Mouse (Mus musculus) adrenal gland, adult 2 months (tissue): ENCODE measurements around the gene Hoxc6. TPM values are rescaled to one million over a fixed set of nuclear protein-coding genes. Genes with fewer than 3 reads are reported as not detected.

ENCODE experiments used
- DNase-seq: peaks from one replicate; pipeline ENCODE4 v3.0.0; 2021
- microRNA-seq, 2 experiments: library from miRNA; unstranded; fragments of <30 nt; microRNA quantifications; one replicate each; pipeline ENCODE4 v1.2.0; 2021
- polyA plus RNA-seq: library from polyadenylated mRNA; depleted of rRNA; stranded (reverse); fragments of >200 nt; gene quantifications from 2 replicates; pipeline ENCODE4 v1.2.3, GENCODE M21; 2012; rRNA removed
- total RNA-seq, 2 experiments: library from RNA; stranded (reverse); gene quantifications; 2 replicates each; pipeline ENCODE4 v1.2.3; 2021

Hoxc6 gene
- total and polyA plus RNA-seq, 3 experiments = 52.2 to 60.3 (median 58.1) TPM

GRCm38 (mm10) chr15:103037579-103037978, 39.5 kb downstream of the Hoxc6 start:
- DNase-seq = no peak

- no peak for DNase-seq
Observed at GRCm38 (mm10) chr15:103038701-103039480, 40.8 kb downstream of the Hoxc6 start.

- DNase-seq = no peak
Observed at GRCm38 (mm10) chr15:103039609-103040008, 41.6 kb downstream of the Hoxc6 start.

GRCm38 (mm10) chr15:103040601-103041000, 42.5 kb downstream of the Hoxc6 start:
- DNase-seq = no peak

GRCm38 (mm10) chr15:103041613-103042012, 43.6 kb downstream of the Hoxc6 start:
- DNase-seq = no peak

- no peak for DNase-seq
Observed at GRCm38 (mm10) chr15:103042209-103042608, 44.2 kb downstream of the Hoxc6 start.

GRCm38 (mm10) chr15:103051670-103052069, 53.6 kb downstream of the Hoxc6 start:
- DNase-seq = no peak

- no peak for DNase-seq
Observed at GRCm38 (mm10) chr15:103053210-103053609, 55.2 kb downstream of the Hoxc6 start.

GRCm38 (mm10) chr15:103056396-103056795, 58.3 kb downstream of the Hoxc6 start:
- DNase-seq = no peak

- peak; percentile 12 for DNase-seq
Observed at GRCm38 (mm10) chr15:103058715-103059114, 60.7 kb downstream of the Hoxc6 start.

GRCm38 (mm10) chr15:103059393-103059992, 61.4 kb downstream of the Hoxc6 start:
- DNase-seq = peak; percentile 39

- no peak for DNase-seq
Observed at GRCm38 (mm10) chr15:103060021-103060340, 61.9 kb downstream of the Hoxc6 start.

- DNase-seq = peak; percentile 57
Observed at GRCm38 (mm10) chr15:103060341-103061130, 62.5 kb downstream of the Hoxc6 start.

GRCm38 (mm10) chr15:103061131-103061825, 63.2 kb downstream of the Hoxc6 start:
- DNase-seq = peak; percentile 69

Small RNAs within 50 kb of the gene (microRNA-seq; reads per million reads assigned to microRNA genes)
- gene Mir196a-2 (191 to 242 reads per million in 2 experiments), gene Mir615 (2,152 to 3,226 reads per million in 2 experiments)

Other genes with a start within 250 kb of the Hoxc6 start
- gene Hoxc13, start 77.2 kb upstream of the Hoxc6 start, total RNA-seq = not detected
- not detected in 2 replicates for gene Hoxc13, start 77.2 kb upstream of the Hoxc6 start, polyA plus RNA-seq
- not detected for gene Hoxc12, start 61.5 kb upstream of the Hoxc6 start, total RNA-seq
- not detected in 2 replicates for gene Hoxc12, start 61.5 kb upstream of the Hoxc6 start, polyA plus RNA-seq
- gene Hoxc11, start 43.8 kb upstream of the Hoxc6 start, total RNA-seq = not detected
- not detected in 2 replicates for gene Hoxc11, start 43.8 kb upstream of the Hoxc6 start, polyA plus RNA-seq
- gene Hoxc10, start 31.5 kb upstream of the Hoxc6 start, total RNA-seq = under 1 TPM; 0.31 to 0.43 TPM
- 0.10 TPM in 1 of 2 replicates, not detected in the other for gene Hoxc10, start 31.5 kb upstream of the Hoxc6 start, polyA plus RNA-seq
- gene Hoxc5, start 30.8 kb upstream of the Hoxc6 start, total RNA-seq = 10 to 100 TPM in 1 of 2 experiments, 1 to 10 TPM in 1; 6.7 to 10.3 TPM
- 7.0 and 7.5 TPM in 2 replicates for gene Hoxc5, start 30.8 kb upstream of the Hoxc6 start, polyA plus RNA-seq
- gene Hoxc9, start 21.8 kb upstream of the Hoxc6 start, total RNA-seq = 1 to 10 TPM in 1 of 2 experiments, under 1 TPM in 1; 0.49 to 1.8 TPM
- 3.7 and 6.7 TPM in 2 replicates for gene Hoxc9, start 21.8 kb upstream of the Hoxc6 start, polyA plus RNA-seq
- gene Hoxc8, start 7.7 kb upstream of the Hoxc6 start, total RNA-seq = 10 to 100 TPM; 30.6 to 40.1 TPM
- gene Hoxc8, start 7.7 kb upstream of the Hoxc6 start, polyA plus RNA-seq = 13.4 and 17.9 TPM in 2 replicates
- gene Hoxc4, start 20.7 kb downstream of the Hoxc6 start, total RNA-seq = 10 to 100 TPM in 1 of 2 experiments, 1 to 10 TPM in 1; 5.1 to 12.4 TPM
- 8.8 and 9.6 TPM in 2 replicates for gene Hoxc4, start 20.7 kb downstream of the Hoxc6 start, polyA plus RNA-seq
- gene Smug1, start 168.8 kb downstream of the Hoxc6 start, total RNA-seq = 10 to 100 TPM; 11.0 to 16.7 TPM
- 16.6 and 17.1 TPM in 2 replicates for gene Smug1, start 168.8 kb downstream of the Hoxc6 start, polyA plus RNA-seq
- gene Cbx5, start 241.6 kb downstream of the Hoxc6 start, total RNA-seq = 10 to 100 TPM; 76.3 to 80.2 TPM
- gene Cbx5, start 241.6 kb downstream of the Hoxc6 start, polyA plus RNA-seq = 4.4 and 4.7 TPM in 2 replicates
- gene Hnrnpa1, start 242.2 kb downstream of the Hoxc6 start, total RNA-seq = 100 to 1,000 TPM; 140 to 208 TPM
- gene Hnrnpa1, start 242.2 kb downstream of the Hoxc6 start, polyA plus RNA-seq = 8.1 TPM in 2 replicates